Mouse (Mus musculus) stomach, postnatal 0 days (tissue): ENCODE results near the gene Rrp8.

Experiments used
- CTCF ChIP-seq: IDR thresholded peaks from 2 replicates; pipeline ENCODE4 v1.5.1; 2016; ENCODE audit warnings: antibody characterized with exemption, low read depth, mild to moderate bottlenecking, moderate library complexity
- EP300 ChIP-seq: optimal IDR thresholded peaks from 2 replicates; pipeline ENCODE3; 2016; ENCODE audit warnings: antibody characterized with exemption

DNA sequence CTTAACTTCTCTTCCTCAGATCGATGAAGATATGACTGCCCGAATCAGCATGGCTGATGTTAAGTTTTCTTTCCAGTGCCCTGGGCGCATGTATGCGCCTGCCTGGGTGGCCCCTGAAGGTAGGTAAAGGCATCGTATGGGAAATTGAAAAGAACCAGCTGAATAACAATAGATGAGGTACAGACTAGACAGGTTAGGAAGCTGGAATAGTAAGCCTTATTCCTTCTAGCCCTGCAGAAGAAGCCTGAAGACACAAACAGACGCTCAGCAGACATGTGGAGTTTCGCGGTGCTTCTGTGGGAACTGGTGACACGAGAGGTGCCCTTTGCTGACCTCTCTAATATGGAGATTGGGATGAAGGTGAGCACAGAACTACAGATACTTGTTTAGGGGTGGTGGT, 4.8 kb upstream of the Rrp8 start:
- TF ChIP-seq CTCF: no peak
- TF ChIP-seq EP300: no peak
